Mouse (Mus musculus): ENCODE measurements around the gene Cradd.
A peak's percentile ranks its signal among the peaks of the same experiment; 100 is the strongest.

Cradd gene

GRCm38 (mm10) chr10:95159675-95160256, 164.2 kb downstream of the Cradd start:
- no peak for DNase-seq (ENCODE audit: low spot score in 2 of 2)

DNA sequence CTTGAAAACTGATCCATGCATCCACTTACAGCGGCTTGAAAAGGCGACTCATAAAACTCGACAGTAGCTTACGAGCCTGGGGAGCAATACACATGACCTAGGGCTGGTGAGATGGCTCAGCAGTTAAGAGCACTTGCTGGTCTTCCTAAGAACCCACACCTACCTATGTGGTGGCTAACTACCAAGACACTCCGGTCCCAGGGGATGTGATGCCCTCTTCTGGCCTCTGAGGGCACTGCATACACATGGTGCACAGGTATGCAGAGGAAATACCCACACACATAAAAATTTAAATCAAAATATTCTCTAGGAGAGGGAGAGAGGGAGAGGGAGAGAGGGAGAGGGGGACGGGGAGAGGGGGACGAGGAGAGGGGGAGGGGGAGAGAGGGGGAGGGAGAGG, 167.5 kb downstream of the Cradd start:
- no peak for DNase-seq (ENCODE audit: low spot score in 2 of 2)

GRCm38 (mm10) chr10:95154675-95155074, 169.3 kb downstream of the Cradd start:
- no peak for DNase-seq (ENCODE audit: low spot score in 2 of 2)

- no peak for DNase-seq (ENCODE audit: low spot score in 2 of 2)
Observed at GRCm38 (mm10) chr10:95153224-95153623, 170.7 kb downstream of the Cradd start.

GRCm38 (mm10) chr10:95152503-95152989, 171.4 kb downstream of the Cradd start:
- no peak for DNase-seq (ENCODE audit: low spot score in 2 of 2)

- no peak for DNase-seq (ENCODE audit: low spot score in 2 of 2)
Observed at GRCm38 (mm10) chr10:95151012-95151768, 172.7 kb downstream of the Cradd start.

DNA sequence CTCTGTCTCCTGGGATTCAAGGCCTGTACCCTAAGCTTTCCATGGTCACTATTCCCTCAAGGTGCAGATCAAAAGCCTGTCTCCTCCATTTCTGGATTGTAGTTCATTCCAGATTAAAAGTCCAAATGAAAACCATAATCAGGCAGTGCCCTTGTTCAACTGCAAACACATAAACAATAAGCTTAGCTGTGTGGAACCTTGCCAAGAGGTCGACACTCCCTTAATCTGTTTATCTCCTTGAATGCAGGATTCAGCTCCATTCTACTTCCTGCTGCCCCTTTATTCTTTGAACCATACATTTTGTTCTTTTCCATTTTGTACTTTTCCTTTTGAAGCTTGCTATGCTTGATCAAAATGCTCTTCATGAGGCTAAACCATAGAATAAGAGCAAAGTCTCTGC, 174.3 kb downstream of the Cradd start:
- no peak for DNase-seq (ENCODE audit: low spot score in 2 of 2)

GRCm38 (mm10) chr10:95148641-95149040, 175.3 kb downstream of the Cradd start:
- DNase-seq (ENCODE audit: low spot score in 2 of 2), result no peak

- DNase-seq (ENCODE audit: low spot score in 2 of 2), result no peak
Observed at GRCm38 (mm10) chr10:95147136-95147901, 176.6 kb downstream of the Cradd start.

- DNase-seq (ENCODE audit: low spot score in 2 of 2), result no peak
Observed at GRCm38 (mm10) chr10:95146491-95146890, 177.4 kb downstream of the Cradd start.

GRCm38 (mm10) chr10:95145204-95145926, 178.6 kb downstream of the Cradd start:
- DNase-seq (ENCODE audit: low spot score in 2 of 2), result no peak

DNA sequence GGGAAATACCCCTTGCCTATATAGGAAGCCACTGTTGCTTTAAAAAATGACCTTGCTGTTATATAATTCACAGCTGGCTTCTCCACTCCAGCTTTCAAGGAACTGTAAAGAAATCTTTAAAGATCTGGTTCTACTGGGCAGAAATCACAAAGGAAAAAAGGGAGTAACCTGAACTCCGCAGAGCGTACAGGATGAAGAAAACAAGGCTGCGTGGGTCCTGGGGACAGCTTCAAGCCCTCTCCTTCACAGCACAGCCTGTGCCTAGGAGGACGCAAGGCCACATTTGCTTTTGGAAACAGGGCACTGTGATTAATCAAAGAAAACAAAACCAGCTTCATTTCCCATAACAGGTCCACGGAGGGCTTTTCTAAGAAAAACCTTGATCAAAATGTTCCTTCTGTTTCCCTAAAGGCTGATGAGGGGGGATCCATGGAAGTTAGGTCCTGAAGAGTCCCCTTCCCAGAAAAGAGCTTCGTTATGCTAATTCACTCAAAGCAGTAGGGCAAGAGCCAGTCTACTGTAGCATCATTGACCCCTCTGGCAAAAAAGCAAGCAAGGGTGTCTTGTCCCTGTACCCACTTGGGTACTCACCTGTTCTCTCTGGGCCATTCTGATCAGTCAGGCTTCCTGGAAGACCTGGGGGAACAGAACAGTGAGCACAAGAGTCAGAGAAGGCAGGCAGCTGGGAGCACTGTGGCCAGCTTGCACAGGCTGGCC, 179.4 kb downstream of the Cradd start:
- no peak for DNase-seq (ENCODE audit: low spot score in 2 of 2)

- no peak for DNase-seq (ENCODE audit: low spot score in 2 of 2)
Observed at GRCm38 (mm10) chr10:95143446-95144114, 180.4 kb downstream of the Cradd start.

DNA sequence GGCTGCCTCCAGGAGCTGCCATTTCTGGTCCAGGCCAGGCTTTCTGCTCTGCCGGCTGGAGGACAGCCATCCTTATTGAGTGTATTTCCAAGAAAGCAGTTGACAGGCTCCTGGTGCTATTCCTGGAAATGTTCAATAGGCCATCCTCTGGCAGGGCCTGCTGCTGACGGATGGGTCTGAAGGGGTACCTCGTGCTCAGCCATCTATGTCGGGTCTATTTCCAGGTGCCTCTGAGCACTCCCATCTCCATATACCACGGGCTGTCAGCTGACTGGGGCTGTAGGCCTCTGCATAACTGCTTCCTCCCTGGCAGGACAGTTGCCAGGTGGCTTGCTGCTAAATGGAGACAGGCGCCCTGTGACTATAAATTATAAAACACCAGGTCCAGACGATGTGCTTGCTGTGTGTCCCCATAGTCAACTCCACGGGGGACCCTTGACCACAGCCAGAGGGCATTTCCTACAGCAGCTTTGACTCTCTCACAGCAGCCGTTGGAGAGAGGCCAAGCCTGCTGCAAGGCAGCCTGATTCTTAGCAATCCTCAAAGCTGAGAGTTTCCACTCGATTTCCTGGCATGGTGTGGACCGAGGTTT, 181.0 kb downstream of the Cradd start:
- DNase-seq (ENCODE audit: low spot score in 2 of 2), result peak; percentile 36 to 38

DNA sequence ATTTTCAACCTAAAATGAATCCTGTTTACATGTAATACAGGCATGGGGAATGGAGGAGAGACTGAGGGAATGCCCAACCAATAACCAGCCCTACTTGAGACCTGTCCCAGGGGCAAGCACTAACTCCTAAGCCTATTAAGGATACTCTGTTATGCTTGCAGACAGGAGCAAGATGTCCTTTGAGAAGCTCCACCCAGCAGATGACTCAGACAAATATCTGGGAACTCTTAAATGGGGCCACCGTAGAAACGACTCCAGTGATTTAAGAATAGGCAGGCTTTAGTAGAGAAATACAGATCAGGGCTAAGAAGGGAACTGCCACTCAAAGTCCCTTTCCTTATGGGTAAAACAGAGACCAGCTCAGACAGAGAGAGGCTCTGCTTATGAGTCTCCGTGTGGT, 182.9 kb downstream of the Cradd start:
- no peak for DNase-seq (ENCODE audit: low spot score in 2 of 2)

- DNase-seq (ENCODE audit: low spot score in 2 of 2), result no peak
Observed at GRCm38 (mm10) chr10:95140191-95140590, 183.7 kb downstream of the Cradd start.

- DNase-seq (ENCODE audit: low spot score in 2 of 2), result no peak
Observed at GRCm38 (mm10) chr10:95139645-95140044, 184.3 kb downstream of the Cradd start.

DNA sequence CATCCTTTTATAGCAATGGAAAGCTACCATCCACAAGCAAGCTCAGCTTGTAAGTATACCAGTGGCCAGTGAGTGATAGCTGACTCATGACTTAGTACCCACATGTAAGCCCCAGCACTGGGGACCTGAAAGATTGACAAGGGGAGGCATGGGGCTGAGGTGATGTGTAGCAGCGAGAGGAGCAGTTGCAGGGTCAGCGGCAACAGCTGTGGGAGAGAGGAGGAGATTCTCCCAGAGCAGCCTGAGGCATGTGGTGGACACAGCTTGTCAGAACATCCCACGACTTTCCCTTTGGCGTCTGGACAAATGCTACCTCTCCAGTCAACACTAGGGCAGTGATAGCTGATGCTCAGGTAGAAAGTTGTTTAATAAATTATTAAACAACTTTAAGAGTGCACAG, 190.9 kb downstream of the Cradd start:
- DNase-seq (ENCODE audit: low spot score in 2 of 2), result no peak
